Mouse (Mus musculus): ENCODE measurements around the gene Gm36079. TPM values are rescaled to one million over a fixed set of nuclear protein-coding genes. Genes with fewer than 3 reads are reported as not detected.
"Not testable (repeated sequence)": the region's sequence is repeated elsewhere in the genome, so short reads cannot be mapped to it uniquely, and the experiment has no call there.

The Gm36079 gene
- polyA plus RNA-seq, 1 experiment from 2014 or later = 0.40 TPM

DNA sequence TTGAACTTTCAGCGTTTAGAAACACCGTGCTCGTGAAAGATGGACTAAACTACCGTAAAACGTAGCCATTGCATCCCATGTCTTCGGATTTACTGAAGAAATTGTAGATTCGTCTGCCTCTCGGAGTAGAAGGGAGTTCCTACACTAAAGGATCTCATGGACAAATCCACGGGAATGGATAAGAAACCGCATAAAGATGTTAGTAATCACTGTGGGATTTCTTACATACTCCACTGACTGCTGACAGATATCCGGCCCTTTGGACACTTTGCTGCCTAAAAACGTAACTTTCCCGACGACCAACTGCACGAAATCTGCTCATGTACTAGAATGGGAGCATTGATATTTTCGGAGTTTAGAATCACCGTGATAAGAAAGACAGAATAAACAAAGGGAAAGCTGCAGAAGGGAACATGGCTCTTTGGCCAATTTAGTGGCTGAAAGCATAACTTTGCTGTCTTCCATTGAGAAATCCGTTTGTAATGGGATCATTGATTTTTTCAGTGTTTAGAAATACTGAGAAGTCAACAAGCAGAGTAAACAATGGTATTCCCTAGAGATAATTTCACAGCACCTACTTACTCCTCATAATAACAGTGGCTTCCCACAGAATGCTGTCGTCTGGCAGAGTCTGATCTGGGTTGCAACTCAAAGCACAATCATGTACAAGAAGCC is 6.8 kb upstream of the Gm36079 start:
- not testable (repeated sequence) for H3K4me3 ChIP-seq (ENCODE audit: inconsistent target); H3K36me3 ChIP-seq (ENCODE audit: inconsistent target); H3K79me2 ChIP-seq (ENCODE audit: inconsistent target); H3K27ac ChIP-seq
- 15% methylated on average over 9 of the region's 19 CpGs for WGBS (ENCODE audit: missing documents)

DNA sequence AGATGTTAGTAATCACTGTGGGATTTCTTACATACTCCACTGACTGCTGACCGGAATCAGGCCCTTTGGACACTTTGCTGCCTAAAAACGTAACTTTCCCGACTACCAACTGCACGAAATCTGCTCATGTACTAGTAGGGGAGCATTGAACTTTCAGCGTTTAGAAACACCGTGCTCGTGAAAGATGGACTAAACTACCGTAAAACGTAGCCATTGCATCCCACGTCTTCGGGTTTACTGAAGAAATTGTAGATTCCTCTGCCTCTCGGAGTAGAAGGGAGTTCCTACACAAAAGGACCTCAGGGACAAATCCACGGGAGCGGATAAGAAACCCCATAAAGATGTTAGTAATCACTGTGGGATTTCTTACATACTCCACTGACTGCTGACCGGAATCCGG is 4.9 kb upstream of the Gm36079 start:
- not testable (repeated sequence) for H3K79me2 ChIP-seq (ENCODE audit: inconsistent target); H3K27ac ChIP-seq; H3K4me3 ChIP-seq (ENCODE audit: inconsistent target); H3K36me3 ChIP-seq (ENCODE audit: inconsistent target)
- 0% methylated on average over 1 of the region's 16 CpGs for WGBS (ENCODE audit: missing documents)

DNA sequence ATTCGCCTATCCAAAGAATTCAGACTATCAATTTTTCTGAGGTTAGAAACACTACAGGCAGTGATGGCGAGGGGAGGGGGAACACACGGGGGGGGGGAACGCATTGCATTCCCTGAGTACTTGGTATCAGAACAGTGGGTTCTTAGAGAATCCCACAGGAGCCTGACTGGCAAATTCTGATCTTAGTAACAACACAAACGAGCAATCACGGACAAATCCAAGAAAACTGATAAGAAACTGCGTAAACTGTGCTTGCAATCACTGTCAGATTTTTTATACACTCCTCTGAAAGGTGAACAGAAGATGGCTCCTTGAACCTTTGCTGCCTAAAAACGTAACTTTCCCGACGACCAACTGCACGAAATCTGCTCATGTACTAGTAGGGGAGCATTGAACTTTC is 557 bp upstream of the Gm36079 start:
- H3K27ac ChIP-seq; H3K36me3 ChIP-seq (ENCODE audit: inconsistent target); H3K4me3 ChIP-seq (ENCODE audit: inconsistent target); H3K79me2 ChIP-seq (ENCODE audit: inconsistent target): not testable (repeated sequence)
- WGBS (ENCODE audit: missing documents) = 6% methylated on average over 3 of the region's 11 CpGs

DNA sequence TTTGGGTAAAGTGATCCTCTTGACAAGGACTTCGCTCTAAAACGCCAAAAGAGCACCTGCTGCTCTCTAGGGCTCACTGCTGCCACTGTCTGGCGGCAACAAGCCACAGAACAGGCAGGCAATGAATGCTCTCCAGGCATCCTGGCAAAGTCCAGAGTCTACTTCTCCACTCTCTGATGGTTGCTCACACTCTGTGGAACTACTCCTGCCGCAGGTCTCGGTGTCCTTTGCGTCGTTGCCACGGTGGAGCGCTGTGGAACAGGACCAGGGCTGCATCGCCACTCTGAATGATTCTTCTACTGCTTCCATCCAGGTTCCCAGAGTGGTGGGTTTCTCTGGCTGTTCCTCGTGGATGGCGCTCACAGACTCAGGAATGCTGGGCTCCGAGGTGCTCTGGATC is 438 bp downstream of the Gm36079 start:
- not testable (repeated sequence) for H3K4me3 ChIP-seq (ENCODE audit: inconsistent target)
- no CpG with 5 or more reads among the region's 13 CpGs for WGBS (ENCODE audit: missing documents)

DNA sequence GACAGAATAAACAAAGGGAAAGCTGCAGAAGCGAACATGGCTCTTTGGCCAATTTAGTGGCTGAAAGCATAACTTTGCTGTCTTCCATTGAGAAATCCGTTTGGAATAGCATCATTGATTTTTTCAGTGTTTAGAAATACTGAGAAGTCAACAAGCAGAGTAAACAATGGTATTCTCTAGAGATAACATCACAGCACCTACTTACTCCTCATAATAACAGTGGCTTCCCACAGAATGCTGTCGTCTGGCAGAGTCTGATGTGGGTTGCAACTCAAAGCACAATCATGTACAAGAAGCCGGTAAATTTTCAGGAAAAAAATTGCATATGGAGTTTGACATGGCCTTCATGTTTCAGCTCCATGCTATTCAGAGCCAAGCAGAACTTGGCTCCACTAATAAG is 1.2 kb downstream of the Gm36079 start:
- not testable (repeated sequence) for H3K27ac ChIP-seq; H3K4me3 ChIP-seq (ENCODE audit: inconsistent target); H3K79me2 ChIP-seq (ENCODE audit: inconsistent target); H3K36me3 ChIP-seq (ENCODE audit: inconsistent target)
- 15% methylated on average over 4 of the region's 4 CpGs for whole genome bisulfite sequencing (ENCODE audit: missing documents)

More for the DNA sequence above, 438 bp downstream of the Gm36079 start:
- not testable (repeated sequence) for H3K36me3 ChIP-seq (ENCODE audit: inconsistent target); H3K27ac ChIP-seq; H3K79me2 ChIP-seq (ENCODE audit: inconsistent target)

DNA sequence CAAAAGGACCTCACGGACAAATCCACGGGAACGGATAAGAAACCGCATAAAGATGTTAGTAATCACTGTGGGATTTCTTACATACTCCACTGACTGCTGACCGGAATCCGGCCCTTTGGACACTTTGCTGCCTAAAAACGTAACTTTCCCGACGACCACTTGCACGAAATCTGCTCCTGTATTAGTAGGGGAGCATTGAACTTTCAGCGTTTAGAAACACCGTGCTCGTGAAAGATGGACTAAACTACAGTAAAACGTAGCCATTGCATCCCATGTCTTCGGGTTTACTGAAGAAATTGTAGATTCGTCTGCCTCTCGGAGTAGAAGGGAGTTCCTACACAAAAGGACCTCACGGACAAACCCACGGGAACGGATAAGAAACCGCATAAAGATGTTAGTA is 1.8 kb downstream of the Gm36079 start:
- WGBS (ENCODE audit: missing documents) = 7% methylated on average over 8 of the region's 21 CpGs

DNA sequence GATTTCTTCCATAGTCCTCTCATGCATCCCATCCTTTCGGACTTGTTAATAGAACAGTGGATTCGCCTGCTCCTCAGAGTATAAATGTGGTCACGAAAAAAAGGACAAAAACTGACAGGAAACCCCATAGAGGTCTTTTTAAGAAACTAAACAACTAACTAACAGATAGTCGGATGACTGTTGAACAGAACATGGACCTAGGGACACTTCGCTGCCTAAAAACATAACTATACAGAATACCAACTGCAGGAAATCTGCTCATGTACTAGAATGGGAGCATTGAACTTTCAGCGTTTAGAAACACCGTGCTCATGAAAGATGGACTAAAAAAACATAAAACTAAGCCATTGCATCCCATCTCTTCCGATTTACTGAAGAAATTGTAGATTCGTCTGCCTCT is 2.2 kb downstream of the Gm36079 start:
- H3K4me3 ChIP-seq (ENCODE audit: inconsistent target); H3K27ac ChIP-seq; H3K79me2 ChIP-seq (ENCODE audit: inconsistent target); H3K36me3 ChIP-seq (ENCODE audit: inconsistent target): not testable (repeated sequence)
- 43% methylated on average over 8 of the region's 9 CpGs for WGBS (ENCODE audit: missing documents)

More for the DNA sequence above, 1.8 kb downstream of the Gm36079 start:
- H3K4me3 ChIP-seq (ENCODE audit: inconsistent target); H3K79me2 ChIP-seq (ENCODE audit: inconsistent target); H3K27ac ChIP-seq; H3K36me3 ChIP-seq (ENCODE audit: inconsistent target): not testable (repeated sequence)

DNA sequence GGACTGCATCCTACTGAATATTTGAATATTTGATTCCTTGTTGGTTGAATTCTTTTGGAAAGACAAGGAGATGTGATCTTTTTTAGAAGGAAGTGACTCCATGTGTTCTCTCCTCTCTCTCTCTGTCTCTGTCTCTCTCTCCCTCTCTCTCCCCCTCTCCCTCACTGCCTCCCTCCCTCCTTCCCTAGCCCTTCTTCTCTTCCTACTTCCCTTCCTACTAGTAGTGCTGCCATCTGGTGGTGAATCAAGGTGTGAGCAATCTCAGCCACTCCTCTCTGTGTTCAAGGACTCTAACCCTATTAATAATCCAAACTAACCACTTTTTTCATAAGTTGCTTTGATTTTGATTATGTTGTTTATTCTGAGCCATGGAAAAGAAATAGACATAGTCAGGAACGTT is 5.3 kb downstream of the Gm36079 start:
- H3K79me2 ChIP-seq (ENCODE audit: inconsistent target); H3K4me3 ChIP-seq (ENCODE audit: inconsistent target): not testable (repeated sequence)
- WGBS (ENCODE audit: missing documents) = no CpG with 5 or more reads among the region's 1 CpGs

DNA sequence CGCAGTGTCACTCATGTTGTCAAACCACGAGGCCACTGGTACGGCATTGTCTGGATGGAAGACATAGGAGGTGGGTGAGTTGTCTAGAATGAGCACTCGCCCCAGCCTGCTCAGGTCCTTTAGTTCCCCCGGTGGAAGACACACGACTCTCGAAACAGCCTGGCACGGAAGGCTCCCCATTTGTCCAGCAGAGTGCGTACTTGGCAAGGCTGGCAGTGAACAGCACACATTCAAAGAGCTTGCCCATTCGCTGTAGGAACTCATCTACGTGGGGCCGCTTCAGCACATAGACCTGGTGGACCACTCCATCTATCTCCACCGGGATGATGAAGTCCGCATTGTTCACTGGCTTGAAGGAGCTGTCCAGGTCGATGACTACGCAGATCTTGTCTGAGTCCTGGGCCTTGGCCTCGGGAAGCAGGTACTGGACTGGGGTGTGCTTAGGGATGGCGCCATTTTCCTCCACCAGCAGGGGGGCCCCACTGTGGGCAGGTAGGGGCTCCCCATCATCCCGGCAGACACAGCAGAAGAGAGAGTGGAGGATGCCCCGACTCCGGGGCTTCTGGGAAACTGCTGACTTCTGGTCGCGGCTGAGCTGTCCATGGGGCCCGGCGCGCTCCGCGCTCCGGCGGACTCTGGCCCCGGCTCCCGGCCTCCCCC is 11.3 kb downstream of the Gm36079 start:
- H3K79me2 ChIP-seq (ENCODE audit: inconsistent target); H3K4me3 ChIP-seq (ENCODE audit: inconsistent target); H3K27ac ChIP-seq; H3K36me3 ChIP-seq (ENCODE audit: inconsistent target): not testable (repeated sequence)
- 7% methylated on average over 5 of the region's 32 CpGs for whole genome bisulfite sequencing (ENCODE audit: missing documents)

More for the DNA sequence above, 5.3 kb downstream of the Gm36079 start:
- H3K36me3 ChIP-seq (ENCODE audit: inconsistent target); H3K27ac ChIP-seq: not testable (repeated sequence)

DNA sequence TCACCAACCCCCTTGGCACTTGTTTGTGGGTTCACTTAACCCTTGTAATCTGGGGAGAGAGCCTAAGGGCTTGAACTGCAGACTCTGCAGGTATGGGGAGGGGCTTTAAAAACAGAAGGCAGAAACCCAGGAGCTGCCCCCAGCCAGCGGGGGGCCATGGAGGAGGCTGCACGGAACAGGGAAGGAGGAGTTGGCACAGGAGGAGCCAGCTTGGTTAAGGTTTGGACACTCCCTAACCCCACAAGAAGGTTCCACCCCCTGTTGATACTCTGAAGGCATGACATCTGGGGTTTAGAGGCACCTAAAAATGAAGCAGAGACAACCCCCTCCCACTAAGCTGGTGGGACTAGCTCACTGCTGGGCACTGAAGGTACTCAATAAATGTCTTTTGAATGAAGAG is 12.8 kb downstream of the Gm36079 start:
- not testable (repeated sequence) for H3K4me3 ChIP-seq (ENCODE audit: inconsistent target); H3K79me2 ChIP-seq (ENCODE audit: inconsistent target); H3K27ac ChIP-seq; H3K36me3 ChIP-seq (ENCODE audit: inconsistent target)
- WGBS (ENCODE audit: missing documents) = no CpG with 5 or more reads among the region's 2 CpGs

DNA sequence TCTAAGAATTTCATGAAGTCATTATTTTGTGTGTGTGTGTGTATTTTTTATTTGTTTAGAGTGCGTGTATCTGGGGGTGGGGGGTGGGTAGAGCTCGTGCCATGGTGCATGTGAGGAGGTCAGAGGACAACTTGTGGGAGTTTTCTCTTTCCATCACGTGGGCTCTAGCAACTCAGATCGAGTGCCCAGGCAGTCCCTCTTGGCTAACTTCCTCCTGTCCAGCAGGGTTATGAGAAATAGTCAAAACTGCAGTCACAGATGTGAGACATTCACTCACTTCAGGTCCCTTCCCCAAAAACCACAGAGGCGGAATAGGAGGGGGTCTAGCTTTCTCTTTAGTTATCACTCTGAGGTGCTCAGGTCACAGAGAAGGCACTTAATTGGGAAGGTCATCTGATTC is 13.3 kb downstream of the Gm36079 start:
- not testable (repeated sequence) for H3K36me3 ChIP-seq (ENCODE audit: inconsistent target); H3K4me3 ChIP-seq (ENCODE audit: inconsistent target); H3K27ac ChIP-seq; H3K79me2 ChIP-seq (ENCODE audit: inconsistent target)
- no CpG with 5 or more reads among the region's 5 CpGs for WGBS (ENCODE audit: missing documents)

DNA sequence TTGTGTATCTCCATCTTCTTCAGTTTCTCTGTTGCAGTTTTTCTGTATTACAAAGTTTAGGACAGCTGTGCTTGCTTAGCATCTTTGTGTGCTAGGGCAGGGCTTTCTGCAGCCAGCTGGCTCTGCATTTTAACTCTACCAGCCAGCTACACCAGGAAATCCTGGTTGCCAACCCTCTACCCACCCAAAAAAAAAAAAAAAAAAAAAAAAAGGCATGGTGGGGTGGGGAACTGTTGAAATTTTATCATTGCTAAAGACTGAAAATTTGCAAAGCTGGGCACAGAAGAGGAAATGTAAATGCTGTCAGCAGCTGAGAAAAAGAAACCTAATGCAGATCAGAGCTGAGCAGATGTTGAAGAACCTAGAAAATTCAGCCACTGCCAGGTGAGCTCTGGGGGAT is 16.7 kb downstream of the Gm36079 start:
- H3K36me3 ChIP-seq (ENCODE audit: inconsistent target); H3K4me3 ChIP-seq (ENCODE audit: inconsistent target); H3K79me2 ChIP-seq (ENCODE audit: inconsistent target); H3K27ac ChIP-seq: not testable (repeated sequence)

DNA sequence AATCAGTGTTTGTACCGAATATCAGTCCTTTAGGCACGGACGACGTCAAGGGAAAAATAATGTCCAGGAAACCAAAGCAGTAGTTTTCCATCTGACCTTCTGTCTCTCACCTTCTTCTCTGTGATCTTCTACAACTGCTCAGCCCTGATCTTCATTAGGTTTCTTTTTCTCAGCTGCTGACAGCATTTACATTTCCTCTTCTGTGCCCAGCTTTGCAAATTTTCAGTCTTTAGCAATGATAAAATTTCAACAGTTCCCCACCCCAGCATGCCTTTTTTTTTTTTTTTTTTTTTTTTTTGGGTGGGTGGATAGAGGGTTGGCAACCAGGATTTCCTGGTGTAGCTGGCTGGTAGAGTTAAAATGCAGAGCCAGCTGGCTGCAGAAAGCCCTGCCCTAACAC is 27.6 kb downstream of the Gm36079 start:
- WGBS (ENCODE audit: missing documents) = no CpG with 5 or more reads among the region's 4 CpGs

DNA sequence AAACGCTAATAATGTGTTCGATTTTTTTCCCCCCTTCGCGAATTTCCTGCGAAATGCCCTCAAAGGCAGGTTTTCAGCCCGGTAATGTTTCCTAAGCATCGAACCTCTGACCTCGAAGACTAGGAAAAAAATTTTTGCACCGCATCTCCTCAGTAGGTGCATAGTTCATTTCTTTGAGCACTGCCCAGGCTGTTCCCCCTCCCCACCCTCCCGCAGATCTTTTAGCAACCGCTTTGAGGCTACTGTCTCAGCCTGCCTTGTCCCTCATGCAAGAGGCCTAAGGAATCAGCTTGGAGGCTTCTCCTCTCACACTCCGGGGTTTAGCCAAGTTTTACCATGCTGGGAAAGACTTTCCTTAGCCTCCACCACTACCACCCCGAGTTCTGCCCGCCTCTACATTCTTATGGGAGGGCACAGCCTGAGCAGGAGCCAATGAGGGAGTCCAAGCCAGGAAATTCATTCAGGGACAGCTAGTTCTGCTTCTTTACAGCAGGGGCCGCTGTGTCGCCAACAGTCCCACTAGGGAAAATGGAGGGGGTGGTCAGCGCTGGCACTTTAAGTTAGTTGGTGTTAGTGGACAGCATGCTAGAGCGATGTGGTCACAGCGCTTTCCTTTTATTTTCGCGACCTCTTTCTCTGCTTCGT is 28.2 kb downstream of the Gm36079 start:
- H3K4me3 ChIP-seq (ENCODE audit: inconsistent target); H3K27ac ChIP-seq; H3K36me3 ChIP-seq (ENCODE audit: inconsistent target); H3K79me2 ChIP-seq (ENCODE audit: inconsistent target): not testable (repeated sequence)
- no CpG with 5 or more reads among the region's 22 CpGs for WGBS (ENCODE audit: missing documents)

More for the DNA sequence above, 27.6 kb downstream of the Gm36079 start:
- H3K27ac ChIP-seq; H3K4me3 ChIP-seq (ENCODE audit: inconsistent target); H3K79me2 ChIP-seq (ENCODE audit: inconsistent target); H3K36me3 ChIP-seq (ENCODE audit: inconsistent target): not testable (repeated sequence)

DNA sequence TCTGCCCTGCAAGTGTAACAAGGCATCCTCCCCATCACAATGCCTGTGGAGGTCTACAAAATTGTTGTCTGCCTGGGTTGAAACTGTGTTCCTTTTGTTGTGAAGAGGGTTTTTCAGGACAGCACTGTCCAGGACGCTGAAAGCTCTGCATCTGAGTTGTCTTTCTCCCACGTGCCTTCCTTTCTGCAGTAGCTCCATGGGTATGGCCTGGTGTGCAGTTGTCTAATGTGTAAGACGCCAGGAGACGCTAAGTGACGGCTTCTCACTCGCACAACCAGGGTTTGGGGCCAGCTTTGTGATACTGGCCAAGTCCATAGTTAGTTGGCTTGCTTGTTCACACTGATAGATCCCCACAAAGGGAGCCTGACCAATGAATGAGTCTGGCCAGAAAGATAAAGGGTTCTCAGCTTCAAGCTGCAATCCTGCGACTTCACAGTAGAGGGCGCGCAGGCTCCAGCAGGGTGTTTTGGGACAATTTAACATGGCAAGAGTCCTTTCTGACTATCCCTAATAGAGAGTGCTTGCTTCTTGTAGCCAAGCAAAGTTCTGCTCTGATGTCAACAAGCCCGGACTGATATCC is 34.8 kb downstream of the Gm36079 start:
- H3K4me3 ChIP-seq (ENCODE audit: inconsistent target); H3K36me3 ChIP-seq (ENCODE audit: inconsistent target); H3K79me2 ChIP-seq (ENCODE audit: inconsistent target); H3K27ac ChIP-seq: not testable (repeated sequence)
- no CpG with 5 or more reads among the region's 10 CpGs for WGBS (ENCODE audit: missing documents)

All from macrophage (primary cell).